Mouse (Mus musculus): ENCODE data around the gene Tmem253. TPM values are rescaled to one million over a fixed set of nuclear protein-coding genes. Genes with fewer than 3 reads are reported as not detected.
"Not testable (repeated sequence)": the region's sequence is repeated elsewhere in the genome, so short reads cannot be mapped to it uniquely, and the experiment has no call there.

Gene Tmem253
- polyA plus RNA-seq, 1 experiment from 2014 or later = 1.5 TPM

GRCm38 (mm10) chr14:52022244-52022708 lies 6.8 kb downstream of the Tmem253 start:
- Histone ChIP-seq H3K27ac (replicated peaks in 1 of 2; ENCODE audit: control insufficient read depth in 1 of 2, insufficient read depth in 1 of 2, low read depth in 2 of 2, low read length in 2 of 2) (peak overlapping the region; percentile 85 to 93), H3K4me3 (ENCODE audit: control insufficient read depth in 1 of 2, insufficient read depth in 1 of 2, low read depth in 1 of 2, low read length in 2 of 2) (peak overlapping the region in 1 of 2 experiments; percentile 33; a peak in 1 of 4 replicates), H3K4me1 (ENCODE audit: control insufficient read depth in 2 of 2, insufficient read depth in 2 of 2, low read length in 2 of 2) (peaks cover 15 to 27% of the 10 kb centered on the region in 2 experiments), H3K27me3 (ENCODE audit: control insufficient read depth, insufficient read depth, low read length) (no peaks in the 10 kb centered on the region), H3K9me3 (ENCODE audit: control insufficient read depth, low read length) (no peaks in the 10 kb centered on the region), H3K4me2 (ENCODE audit: low read length) (peak overlapping the region; percentile 71), H3K36me3 (ENCODE audit: control insufficient read depth, insufficient read depth, low read length) (no peaks in the 10 kb centered on the region), H3K9ac (ENCODE audit: low read length) (peak overlapping the region; percentile 63)
- WGBS = 62% methylated on average over 3 of the region's 3 CpGs
- ATAC-seq (ENCODE audit: insufficient number of reproducible peaks, insufficient read depth, low FRiP score, low read depth) = no peak

- Histone ChIP-seq H3K4me3 (ENCODE audit: control insufficient read depth in 1 of 2, insufficient read depth in 1 of 2, low read depth in 1 of 2, low read length in 2 of 2) (peak overlapping the region; percentile 25 to 33), H3K27ac (replicated peaks in 1 of 2; ENCODE audit: control insufficient read depth in 1 of 2, insufficient read depth in 1 of 2, low read depth in 2 of 2, low read length in 2 of 2) (peak overlapping the region; percentile 85 to 93), H3K27me3 (ENCODE audit: control insufficient read depth, insufficient read depth, low read length) (no peaks in the 10 kb centered on the region), H3K9me3 (ENCODE audit: control insufficient read depth, low read length) (no peaks in the 10 kb centered on the region), H3K4me1 (ENCODE audit: control insufficient read depth in 2 of 2, insufficient read depth in 2 of 2, low read length in 2 of 2) (peaks cover 15 to 27% of the 10 kb centered on the region in 2 experiments), H3K9ac (ENCODE audit: low read length) (peak overlapping the region; percentile 63), H3K4me2 (ENCODE audit: low read length) (peak overlapping the region; percentile 71), H3K36me3 (ENCODE audit: control insufficient read depth, insufficient read depth, low read length) (no peaks in the 10 kb centered on the region)
- 4% methylated on average over 23 of the region's 23 CpGs for WGBS
- peak; percentile 34 for ATAC-seq (ENCODE audit: insufficient number of reproducible peaks, insufficient read depth, low FRiP score, low read depth)
Measured at GRCm38 (mm10) chr14:52022709-52023459, 7.4 kb downstream of the Tmem253 start.

DNA sequence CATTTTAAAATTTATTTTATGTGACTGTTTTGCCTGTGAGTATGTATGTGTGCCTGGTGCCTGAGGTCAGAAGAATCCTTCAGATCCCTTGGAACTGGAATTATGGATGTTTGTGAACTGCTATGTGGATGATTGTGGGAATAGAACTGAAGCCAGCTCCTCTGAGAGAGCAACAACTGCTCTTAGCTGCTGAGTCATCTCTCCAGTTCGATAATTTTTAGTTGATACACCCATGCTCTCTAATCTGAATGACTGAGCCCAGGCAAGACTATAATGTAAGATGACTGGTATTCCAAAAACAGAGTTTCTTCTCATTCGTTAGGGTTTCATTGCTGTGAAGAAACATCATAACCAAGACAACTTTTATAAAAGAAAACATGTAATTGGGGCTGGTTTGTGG lies 8.7 kb downstream of the Tmem253 start:
- Histone ChIP-seq H3K9me3 (ENCODE audit: control insufficient read depth, low read length) (no peaks in the 10 kb centered on the region), H3K4me1 (ENCODE audit: control insufficient read depth in 2 of 2, insufficient read depth in 2 of 2, low read length in 2 of 2) (peaks cover 11 to 21% of the 10 kb centered on the region in 2 experiments), H3K27me3 (ENCODE audit: control insufficient read depth, insufficient read depth, low read length) (no peaks in the 10 kb centered on the region), H3K4me3 (ENCODE audit: control insufficient read depth in 1 of 2, insufficient read depth in 1 of 2, low read depth in 1 of 2, low read length in 2 of 2) (no peak overlapping the region), H3K36me3 (ENCODE audit: control insufficient read depth, insufficient read depth, low read length) (no peaks in the 10 kb centered on the region), H3K4me2 (ENCODE audit: low read length) (no peak overlapping the region), H3K27ac (replicated peaks in 1 of 2; ENCODE audit: control insufficient read depth in 1 of 2, insufficient read depth in 1 of 2, low read depth in 2 of 2, low read length in 2 of 2) (no peak overlapping the region), H3K9ac (ENCODE audit: low read length) (no peak overlapping the region)
- WGBS = 70% methylated on average over 2 of the region's 2 CpGs
- no peak for ATAC-seq (ENCODE audit: insufficient number of reproducible peaks, insufficient read depth, low FRiP score, low read depth)

DNA sequence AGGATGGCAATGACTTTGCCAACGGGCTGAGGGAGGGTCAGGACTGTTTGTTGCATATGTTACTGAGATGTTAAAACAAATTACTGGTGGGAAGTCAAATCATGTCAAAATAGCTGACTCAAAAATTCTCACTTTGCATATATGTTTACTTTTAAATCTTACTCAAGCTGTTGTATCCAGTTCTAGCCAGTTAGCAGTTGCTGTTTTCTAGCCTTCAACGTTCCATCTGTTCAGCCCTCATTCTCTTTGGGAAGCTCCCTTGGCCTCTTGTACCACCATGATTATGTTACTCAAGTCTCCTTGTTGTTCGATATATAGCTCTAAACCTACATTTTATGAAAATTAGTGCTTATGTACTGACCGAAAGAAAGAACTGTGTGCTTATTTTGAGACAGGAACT lies 10.9 kb downstream of the Tmem253 start:
- Histone ChIP-seq H3K9me3 (ENCODE audit: control insufficient read depth, low read length) (no peaks in the 10 kb centered on the region), H3K36me3 (ENCODE audit: control insufficient read depth, insufficient read depth, low read length) (no peaks in the 10 kb centered on the region), H3K27me3 (ENCODE audit: control insufficient read depth, insufficient read depth, low read length) (no peaks in the 10 kb centered on the region), H3K9ac (ENCODE audit: low read length) (no peak overlapping the region), H3K27ac (replicated peaks in 1 of 2; ENCODE audit: control insufficient read depth in 1 of 2, insufficient read depth in 1 of 2, low read depth in 2 of 2, low read length in 2 of 2) (no peak overlapping the region), H3K4me3 (ENCODE audit: control insufficient read depth in 1 of 2, insufficient read depth in 1 of 2, low read depth in 1 of 2, low read length in 2 of 2) (no peak overlapping the region), H3K4me1 (ENCODE audit: control insufficient read depth in 2 of 2, insufficient read depth in 2 of 2, low read length in 2 of 2) (peaks cover 9 to 17% of the 10 kb centered on the region in 2 experiments), H3K4me2 (ENCODE audit: low read length) (no peak overlapping the region)
- 76% methylated on average over 4 of the region's 4 CpGs for WGBS
- ATAC-seq (ENCODE audit: insufficient number of reproducible peaks, insufficient read depth, low FRiP score, low read depth) = no peak

DNA sequence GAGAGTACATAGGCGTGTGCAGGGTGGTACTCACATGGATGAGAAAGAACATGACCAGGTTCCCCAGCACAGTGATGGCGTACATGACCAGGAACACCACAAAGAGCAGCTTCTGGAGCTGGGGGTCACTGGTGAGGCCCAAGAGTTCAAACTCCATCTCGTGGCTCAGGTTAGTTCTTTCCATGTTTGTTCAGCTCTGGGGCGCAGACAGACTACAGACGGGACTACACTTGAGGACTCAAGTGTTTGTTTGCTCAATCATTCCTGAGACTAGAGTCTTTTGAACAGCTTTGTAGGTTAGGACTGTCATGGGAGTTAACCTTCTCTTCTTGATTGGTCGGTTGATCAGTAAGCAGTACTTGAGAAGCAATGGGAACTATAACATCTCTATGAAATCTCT lies 20.5 kb downstream of the Tmem253 start:
- Histone ChIP-seq H3K4me3 (ENCODE audit: control insufficient read depth in 1 of 2, insufficient read depth in 1 of 2, low read depth in 1 of 2, low read length in 2 of 2) (no peak overlapping the region), H3K4me1 (ENCODE audit: control insufficient read depth in 2 of 2, insufficient read depth in 2 of 2, low read length in 2 of 2) (no peaks in the 10 kb centered on the region), H3K36me3 (ENCODE audit: control insufficient read depth, insufficient read depth, low read length) (no peaks in the 10 kb centered on the region), H3K27me3 (ENCODE audit: control insufficient read depth, insufficient read depth, low read length) (no peaks in the 10 kb centered on the region), H3K27ac (replicated peaks in 1 of 2; ENCODE audit: control insufficient read depth in 1 of 2, insufficient read depth in 1 of 2, low read depth in 2 of 2, low read length in 2 of 2) (no peak overlapping the region), H3K4me2 (ENCODE audit: low read length) (no peak overlapping the region), H3K9me3 (ENCODE audit: control insufficient read depth, low read length) (no peaks in the 10 kb centered on the region), H3K9ac (ENCODE audit: low read length) (no peak overlapping the region)
- WGBS = 83% methylated on average over 6 of the region's 6 CpGs
- no peak for ATAC-seq (ENCODE audit: insufficient number of reproducible peaks, insufficient read depth, low FRiP score, low read depth)

DNA sequence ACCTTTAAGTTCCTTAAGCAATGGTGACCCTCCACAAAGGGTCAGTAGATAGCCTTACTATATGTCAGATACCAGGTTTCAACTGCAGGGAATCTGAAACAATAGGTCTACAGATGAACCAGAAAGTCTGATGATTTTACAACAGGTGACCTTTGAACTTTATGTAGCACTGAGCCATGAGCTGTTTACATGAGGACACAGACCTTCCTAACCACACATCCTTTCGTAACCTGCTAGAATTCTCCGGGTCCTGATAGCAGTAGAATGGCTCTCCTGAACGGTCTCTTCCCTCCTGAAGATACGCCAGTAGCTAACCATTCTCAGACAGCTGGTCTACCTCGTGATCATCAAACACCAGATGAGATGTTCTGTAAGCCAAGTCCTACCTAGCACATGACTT lies 23.9 kb downstream of the Tmem253 start:
- Histone ChIP-seq H3K36me3 (ENCODE audit: control insufficient read depth, insufficient read depth, low read length) (no peaks in the 10 kb centered on the region), H3K4me2 (ENCODE audit: low read length) (no peak overlapping the region), H3K27me3 (ENCODE audit: control insufficient read depth, insufficient read depth, low read length) (no peaks in the 10 kb centered on the region), H3K27ac (replicated peaks in 1 of 2; ENCODE audit: control insufficient read depth in 1 of 2, insufficient read depth in 1 of 2, low read depth in 2 of 2, low read length in 2 of 2) (no peak overlapping the region), H3K4me1 (ENCODE audit: control insufficient read depth in 2 of 2, insufficient read depth in 2 of 2, low read length in 2 of 2) (no peaks in the 10 kb centered on the region), H3K9ac (ENCODE audit: low read length) (no peak overlapping the region), H3K4me3 (ENCODE audit: control insufficient read depth in 1 of 2, insufficient read depth in 1 of 2, low read depth in 1 of 2, low read length in 2 of 2) (no peak overlapping the region), H3K9me3 (ENCODE audit: control insufficient read depth, low read length) (no peaks in the 10 kb centered on the region)
- WGBS = 77% methylated on average over 5 of the region's 5 CpGs
- ATAC-seq (ENCODE audit: insufficient number of reproducible peaks, insufficient read depth, low FRiP score, low read depth) = no peak

DNA sequence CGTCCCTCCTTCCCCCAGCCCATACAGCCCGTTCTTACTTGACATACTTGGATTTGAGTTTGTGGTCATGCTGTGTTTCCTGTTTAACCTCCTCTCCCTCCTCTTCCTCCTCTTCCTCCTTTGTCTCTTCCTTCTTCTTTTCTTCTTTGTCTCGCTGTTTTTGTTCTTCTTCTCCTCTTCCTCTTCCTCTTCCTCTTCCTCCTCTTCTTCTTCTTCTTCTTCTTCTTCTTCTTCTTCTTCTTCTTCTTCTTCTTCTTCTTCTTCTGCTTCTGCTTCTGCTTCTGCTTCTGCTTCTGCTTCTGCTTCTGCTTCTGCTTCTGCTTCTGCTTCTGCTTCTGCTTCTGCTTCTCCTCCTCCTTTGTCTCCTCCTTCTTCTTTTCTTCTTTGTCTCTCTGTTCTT lies 26.9 kb downstream of the Tmem253 start, which contains the start of gene Olfr221:
Gene Olfr221, minus strand, starts transcription at position 101 of the 400 bp plus-strand sequence.
- WGBS = 57% methylated on average over 3 of the region's 3 CpGs
- not testable (repeated sequence) for H3K9ac ChIP-seq (ENCODE audit: low read length); H3K4me1 ChIP-seq (ENCODE audit: control insufficient read depth in 2 of 2, insufficient read depth in 2 of 2, low read length in 2 of 2); H3K36me3 ChIP-seq (ENCODE audit: control insufficient read depth, insufficient read depth, low read length); ATAC-seq (ENCODE audit: insufficient number of reproducible peaks, insufficient read depth, low FRiP score, low read depth); H3K4me2 ChIP-seq (ENCODE audit: low read length); H3K27me3 ChIP-seq (ENCODE audit: control insufficient read depth, insufficient read depth, low read length); H3K4me3 ChIP-seq (ENCODE audit: control insufficient read depth in 1 of 2, insufficient read depth in 1 of 2, low read depth in 1 of 2, low read length in 2 of 2); H3K9me3 ChIP-seq (ENCODE audit: control insufficient read depth, low read length); H3K27ac ChIP-seq (replicated peaks in 1 of 2; ENCODE audit: control insufficient read depth in 1 of 2, insufficient read depth in 1 of 2, low read depth in 2 of 2, low read length in 2 of 2)
